Mouse (Mus musculus) embryonic facial prominence, embryonic 14.5 days (tissue): Measurements from ENCODE around the gene Gm28308. TPM values are rescaled to one million over a fixed set of nuclear protein-coding genes. Genes with fewer than 3 reads are reported as not detected.
A peak's percentile ranks its signal among the peaks of the same experiment; 100 is the strongest.

ENCODE experiments used
- ATAC-seq: fragments of 200-750 bp; cut with Nextera tagmentation; 2 replicates; pipeline ENCODE4 v1.8.0; 2017; ENCODE audit warnings: low read depth, moderate number of reproducible peaks, moderate TSS enrichment
- DNase-seq: peaks from one replicate; pipeline ENCODE4 v3.0.0-alpha.2; 2015; ENCODE audit warnings: low spot score
- H3K27ac ChIP-seq: fragments of 300-500 bp; sonication (generic); replicated peaks from 2 replicates; pipeline ENCODE4 v1.5.1; 2014; ENCODE audit warnings: low read depth, mild to moderate bottlenecking, low read length, moderate library complexity
- H3K27me3 ChIP-seq: fragments of 300-500 bp; sonication (generic); replicated peaks from 2 replicates; pipeline ENCODE4 v1.6.1; 2014; ENCODE audit warnings: low read length; ENCODE audit not compliant: control insufficient read depth, insufficient read depth
- H3K36me3 ChIP-seq: fragments of 300-500 bp; sonication (generic); 2 replicates; pipeline ENCODE4 v1.6.1; 2014; ENCODE audit warnings: low read length, mixed read lengths; ENCODE audit not compliant: control insufficient read depth, insufficient read depth
- H3K4me1 ChIP-seq: fragments of 300-500 bp; sonication (generic); 2 replicates; pipeline ENCODE4 v1.6.1; 2014; ENCODE audit warnings: antibody characterized with exemption, low read length; ENCODE audit not compliant: control insufficient read depth, insufficient read depth
- H3K4me2 ChIP-seq: fragments of 300-500 bp; sonication (generic); 2 replicates; pipeline ENCODE4 v1.6.1; 2014; ENCODE audit warnings: low read depth, mild to moderate bottlenecking, low read length, moderate library complexity, mixed read lengths
- H3K4me3 ChIP-seq: fragments of 300-500 bp; sonication (generic); 2 replicates; pipeline ENCODE4 v1.5.1; 2014; ENCODE audit warnings: low read depth, mild to moderate bottlenecking, low read length
- H3K9ac ChIP-seq: fragments of 300-500 bp; sonication (generic); 2 replicates; pipeline ENCODE4 v1.6.1; 2014; ENCODE audit warnings: low read depth, mild to moderate bottlenecking, low read length, moderate library complexity, mixed read lengths
- H3K9me3 ChIP-seq: fragments of 300-500 bp; sonication (generic); 2 replicates; pipeline ENCODE4 v1.6.1; 2016; ENCODE audit warnings: low read length; ENCODE audit not compliant: control insufficient read depth
- WGBS: fragments of 180-500 bp; shearing (Covaris S2); extraction: QIAGEN DNeasy Blood & Tissue Kit; methylation state at CpG from one replicate; pipeline ENCODE4 v1.1.7; 2014; 5-methylcytosine and 5-hydroxymethylcytosine counted together
- polyA plus RNA-seq: library from polyadenylated mRNA; unstranded; fragments of >200 nt; fragmentation: Nextera tagmentation; extraction: Ambion mirVana; gene quantifications from 2 replicates; pipeline ENCODE4 v1.2.1, GENCODE M21; 2014

Gene Gm28308
- polyA plus RNA-seq, 1 experiment from 2014 or later: not detected

DNA sequence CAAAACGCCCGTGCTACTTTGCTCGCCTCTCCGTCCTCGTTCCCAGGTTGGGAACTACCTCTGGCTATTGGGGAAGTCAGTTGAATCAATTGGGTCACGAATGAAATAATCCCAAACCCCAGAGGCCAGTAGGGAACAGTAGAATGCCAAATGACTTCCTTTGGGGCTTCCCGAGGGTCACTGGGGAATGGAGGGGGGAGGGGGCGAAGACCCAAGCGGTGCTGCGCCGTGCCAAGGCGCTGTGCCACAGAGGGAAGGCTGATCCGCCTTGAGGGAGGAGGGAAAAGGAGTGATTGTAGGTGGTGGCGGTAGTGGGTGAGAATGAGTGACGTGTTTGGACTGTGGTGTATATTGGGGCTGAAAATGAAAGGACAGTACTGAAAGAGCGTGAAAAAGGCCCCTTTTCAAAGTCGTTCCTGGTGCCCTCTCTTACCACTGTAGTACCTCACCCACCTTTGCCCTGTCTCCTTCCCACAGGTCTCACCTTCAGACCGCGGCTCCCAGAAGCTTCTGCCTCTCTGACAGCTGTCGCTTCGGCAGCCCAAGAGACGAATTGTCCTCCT lies 502 bp downstream of the Gm28308 start:
- no peak for ATAC-seq
- no peak overlapping the region for H3K9ac ChIP-seq

DNA sequence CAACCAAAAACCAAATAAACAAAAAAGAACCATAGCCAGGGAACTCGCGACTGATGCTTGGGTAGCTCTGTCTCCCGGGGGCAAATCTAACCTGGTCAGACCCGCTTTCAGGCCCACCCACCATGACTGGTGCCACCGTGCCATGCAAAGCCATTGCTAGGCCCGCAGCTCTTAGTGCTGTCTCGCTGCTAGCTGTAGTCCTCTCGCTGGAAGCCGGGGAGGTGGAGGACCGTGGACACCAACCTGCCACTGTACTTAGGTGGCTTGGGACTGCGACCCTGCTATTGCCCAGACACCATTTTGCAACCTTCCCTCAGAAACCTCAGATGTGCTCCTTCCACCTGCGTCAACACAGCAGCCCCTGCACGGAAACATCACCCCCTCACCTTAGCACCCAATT lies 1.2 kb downstream of the Gm28308 start:
- H3K4me3 ChIP-seq: peak overlapping the region; percentile 16
- no peak overlapping the region for H3K27ac ChIP-seq
- no peak overlapping the region for H3K9ac ChIP-seq
- no peaks in the 10 kb centered on the region for H3K9me3 ChIP-seq
- H3K27me3 ChIP-seq: peaks cover 100% of the 10 kb centered on the region
- no peak for ATAC-seq
- 7% methylated on average over 13 of the region's 13 CpGs for whole genome bisulfite sequencing
- no peaks in the 10 kb centered on the region for H3K36me3 ChIP-seq
- no peak overlapping the region for H3K4me2 ChIP-seq
- 0 out of 2 replicates have a peak, but pooled peaks cover 2% of the 10 kb centered on the region for H3K4me1 ChIP-seq
- no peak for DNase-seq

More for the DNA sequence above, 502 bp downstream of the Gm28308 start:
- no peak for DNase-seq
- Histone ChIP-seq H3K36me3 (no peaks in the 10 kb centered on the region), H3K9me3 (no peaks in the 10 kb centered on the region), H3K27ac (no peak overlapping the region), H3K27me3 (peaks cover 100% of the 10 kb centered on the region), H3K4me1 (peaks cover 6% of the 10 kb centered on the region; the same call in 1 of the 2 replicates), H3K4me3 (peak overlapping the region; percentile 19; the same call in 1 of the 2 replicates), H3K4me2 (peak overlapping the region; percentile 23; the same call in 1 of the 2 replicates)
- WGBS: 2% methylated on average over 22 of the region's 22 CpGs

DNA sequence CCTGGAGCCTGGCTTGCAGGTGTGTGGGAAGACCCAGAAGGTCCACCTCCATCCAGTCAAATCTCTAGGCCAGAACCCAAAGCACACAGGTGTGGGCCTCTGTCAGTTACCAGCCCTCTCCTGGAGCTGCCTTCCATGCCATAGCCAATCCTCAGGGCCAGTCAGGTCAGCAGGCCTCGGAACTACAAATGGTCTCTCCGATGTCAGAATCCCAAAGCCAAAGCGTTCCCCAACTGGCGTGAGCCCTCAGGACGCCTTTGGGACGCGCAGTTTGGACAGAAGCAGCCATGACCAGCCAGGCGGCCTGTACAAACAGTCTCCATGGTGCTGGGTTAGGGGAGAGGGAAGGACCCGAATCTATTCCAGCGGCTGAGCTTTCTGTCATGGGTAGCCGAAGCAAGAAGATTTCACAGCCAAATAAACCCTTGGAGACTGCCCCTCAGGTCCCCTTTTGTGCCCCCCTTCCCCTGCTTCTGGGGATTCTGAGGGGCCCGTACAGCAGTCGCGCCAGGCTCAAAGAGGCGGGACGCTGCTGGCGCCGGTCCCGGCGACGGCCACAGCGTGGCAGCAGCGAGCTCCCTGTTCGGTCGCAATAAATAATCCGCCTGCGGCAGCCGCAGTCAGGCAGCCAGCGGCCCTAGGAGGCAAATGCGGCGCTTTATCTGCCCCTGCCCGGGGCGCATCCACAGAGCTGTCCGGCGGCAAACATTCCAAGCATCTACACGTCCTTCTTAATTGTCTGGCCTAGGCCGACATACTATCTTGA lies 1.8 kb downstream of the Gm28308 start:
- H3K36me3 ChIP-seq: no peaks in the 10 kb centered on the region
- H3K27me3 ChIP-seq: peaks cover 100% of the 10 kb centered on the region
- WGBS: 1% methylated on average over 37 of the region's 37 CpGs
- no peaks in the 10 kb centered on the region for H3K4me1 ChIP-seq
- H3K4me2 ChIP-seq: 0 out of 2 replicates have a peak overlapping the region, but pooled peaks have one; percentile 7
- H3K27ac ChIP-seq: no peak overlapping the region
- no peak overlapping the region for H3K9ac ChIP-seq
- peak overlapping the region; percentile 16 for H3K4me3 ChIP-seq
- ATAC-seq: peak; percentile 69
- DNase-seq: peak; percentile 77
- no peaks in the 10 kb centered on the region for H3K9me3 ChIP-seq

DNA sequence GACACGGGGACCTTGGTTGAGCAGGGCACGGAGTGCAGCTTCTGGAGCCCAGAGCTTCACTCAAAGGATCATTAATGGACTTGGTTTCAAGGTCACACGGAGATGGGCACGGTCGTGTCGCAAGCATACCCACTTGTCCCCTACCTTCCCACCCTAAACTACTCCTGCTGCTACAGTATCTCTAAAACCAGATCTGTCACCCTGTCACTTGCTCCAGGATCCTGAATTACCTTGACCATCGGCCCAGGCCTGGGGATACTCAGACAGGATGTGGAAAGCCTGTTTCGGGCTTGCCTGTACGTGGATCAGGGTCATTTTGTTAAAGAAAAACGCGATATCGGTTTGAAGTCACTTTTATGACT lies 3.5 kb downstream of the Gm28308 start:
- Histone ChIP-seq H3K36me3 (no peaks in the 10 kb centered on the region), H3K4me2 (no peak overlapping the region), H3K27me3 (peaks cover 100% of the 10 kb centered on the region), H3K27ac (no peak overlapping the region), H3K4me3 (no peak overlapping the region), H3K9ac (no peak overlapping the region), H3K9me3 (no peaks in the 10 kb centered on the region), H3K4me1 (no peaks in the 10 kb centered on the region)
- DNase-seq (no peak), ATAC-seq (no peak)
- 10% methylated on average over 12 of the region's 12 CpGs for WGBS

DNA sequence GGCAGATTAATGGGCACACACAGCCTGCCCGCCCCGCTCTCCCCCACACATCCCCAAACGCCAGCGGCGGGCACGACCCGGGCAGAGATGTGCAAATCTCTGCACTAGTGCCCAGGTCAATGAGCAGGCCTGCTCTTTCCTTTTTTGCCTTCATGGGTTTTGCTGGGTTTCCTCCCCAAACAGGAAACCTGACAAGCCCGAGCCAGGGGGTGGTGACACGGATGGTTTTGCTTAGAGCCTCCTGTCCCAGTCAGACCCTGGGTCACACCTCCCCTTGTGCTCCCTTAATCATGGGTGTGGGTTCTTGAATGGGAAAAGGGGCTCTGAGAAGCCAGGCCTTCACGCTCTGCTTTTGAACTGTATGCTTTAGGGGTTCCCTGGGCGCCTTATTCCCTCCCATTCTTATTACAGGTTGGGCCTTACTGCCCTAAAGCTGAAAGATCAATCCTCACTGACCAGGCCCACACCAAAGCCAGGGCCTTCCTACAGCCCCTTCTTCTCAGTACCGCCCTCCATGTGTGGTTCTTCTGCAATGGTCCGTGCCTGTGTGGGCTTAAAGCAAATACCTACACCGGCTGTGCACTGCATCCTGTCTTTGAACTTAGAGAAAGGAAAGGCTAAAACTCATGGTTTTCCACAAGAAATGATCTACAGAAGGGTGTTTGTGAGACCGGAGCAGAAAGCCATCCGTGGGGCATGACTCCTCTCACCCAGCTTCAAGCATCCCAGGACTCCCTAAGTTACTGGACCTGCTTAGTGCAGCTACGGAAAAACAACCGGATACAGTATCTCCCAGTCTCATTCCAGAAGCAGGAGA lies 4.1 kb downstream of the Gm28308 start:
- Histone ChIP-seq H3K4me1 (0 out of 2 replicates have a peak, but pooled peaks cover under 1% of the 10 kb centered on the region), H3K4me2 (peak overlapping the region; percentile 31; the same call in 1 of the 2 replicates), H3K9me3 (no peaks in the 10 kb centered on the region), H3K36me3 (no peaks in the 10 kb centered on the region), H3K9ac (no peak overlapping the region), H3K27ac (no peak overlapping the region), H3K27me3 (peaks cover 100% of the 10 kb centered on the region), H3K4me3 (peak overlapping the region; percentile 14; the same call in 1 of the 2 replicates)
- DNase-seq (no peak), ATAC-seq (no peak)
- 10% methylated on average over 13 of the region's 18 CpGs for WGBS

DNA sequence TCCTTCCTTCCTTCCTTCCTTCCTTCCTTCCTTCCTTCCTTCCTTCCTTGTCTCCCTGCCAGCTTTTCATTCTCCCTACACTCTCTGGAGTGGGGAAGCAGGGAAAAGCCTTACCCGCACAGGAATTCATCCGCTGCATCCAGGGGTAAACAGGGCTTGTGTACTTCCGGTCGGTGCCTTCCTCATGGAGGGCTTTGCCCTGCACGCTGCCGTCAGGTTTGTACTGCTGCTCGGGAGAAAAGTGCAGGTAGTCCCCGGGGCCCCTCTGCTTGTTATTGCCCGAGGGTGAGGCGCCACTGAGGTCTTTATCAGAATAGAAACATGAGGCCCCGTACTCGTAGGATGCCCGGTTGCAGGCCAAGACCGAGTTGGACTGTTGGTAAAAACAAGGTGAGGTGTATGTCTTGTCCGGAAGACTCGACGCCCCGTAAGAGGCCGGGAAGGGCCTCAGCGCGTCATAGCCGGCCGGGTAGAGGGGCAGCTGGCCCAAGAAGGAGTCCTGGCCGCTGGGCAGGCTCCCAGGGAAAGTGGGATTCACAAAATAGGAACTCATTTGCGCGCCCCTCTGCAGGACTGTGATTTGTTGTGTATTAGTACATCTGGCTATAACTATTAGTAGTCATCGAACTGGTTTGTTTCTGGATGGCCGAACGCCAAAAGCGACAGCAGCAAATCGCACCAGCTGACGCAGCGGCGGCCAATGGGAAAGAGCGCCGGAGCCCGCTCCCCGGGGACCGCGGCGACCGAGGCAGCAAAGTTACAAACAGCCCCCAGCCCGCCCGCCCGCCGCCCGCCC lies 4.9 kb downstream of the Gm28308 start, which contains the start of gene Hoxa6:
Hoxa6 (minus strand) TSS at position 651 of the 796 bp plus-strand sequence.
- H3K9me3 ChIP-seq: no peaks in the 10 kb centered on the region
- H3K36me3 ChIP-seq: no peaks in the 10 kb centered on the region
- no peak for DNase-seq
- no peak within 1 kb of the TSS for H3K27ac ChIP-seq
- WGBS: 3% methylated on average over 38 of the region's 47 CpGs
- peaks cover 100% of the 10 kb centered on the region for H3K27me3 ChIP-seq
- H3K9ac ChIP-seq: no peak within 1 kb of the TSS
- H3K4me2 ChIP-seq: peak within 1 kb of the TSS; percentile 31; the same call in 1 of the 2 replicates
- ATAC-seq: no peak
- H3K4me1 ChIP-seq: 0 out of 2 replicates have a peak, but pooled peaks cover 4% of the 10 kb centered on the region
- peak within 1 kb of the TSS; percentile 14; the same call in 1 of the 2 replicates for H3K4me3 ChIP-seq

DNA sequence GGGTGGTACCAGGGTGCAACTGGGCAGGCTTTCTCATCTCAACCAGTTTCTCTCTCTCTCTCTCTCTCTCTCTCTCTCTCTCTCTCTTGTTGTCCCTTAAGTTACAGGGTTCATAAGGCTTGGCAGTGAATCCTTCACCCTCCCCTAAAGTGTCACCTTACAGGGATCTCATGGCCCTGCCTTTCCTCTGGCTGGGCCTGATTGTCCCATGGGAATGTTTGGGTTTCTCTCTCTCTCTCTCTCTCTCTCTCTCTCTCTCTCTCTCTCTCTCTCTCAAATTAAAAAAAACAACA lies 5.5 kb downstream of the Gm28308 start:
- ATAC-seq: no peak
- Histone ChIP-seq H3K9me3 (no peaks in the 10 kb centered on the region), H3K27me3 (peaks cover 100% of the 10 kb centered on the region), H3K9ac (no peak overlapping the region), H3K36me3 (no peaks in the 10 kb centered on the region), H3K4me2 (no peak overlapping the region), H3K27ac (no peak overlapping the region), H3K4me1 (0 out of 2 replicates have a peak, but pooled peaks cover 4% of the 10 kb centered on the region), H3K4me3 (no peak overlapping the region)
- DNase-seq: no peak
